Mouse (Mus musculus) erythroblast, embryonic 14.5 days (primary cell): ENCODE data around the gene Brf1.

ENCODE experiments used
- GATA1 ChIP-seq: IDR thresholded peaks from 2 replicates; pipeline ENCODE4 v1.6.1; 2012; ENCODE audit warnings: low read length, inconsistent platforms, mixed read lengths
- TAL1 ChIP-seq: IDR thresholded peaks from 3 replicates; pipeline ENCODE4 v1.6.1; 2012; ENCODE audit warnings: low read length, inconsistent platforms, mixed read lengths

GRCm38 (mm10) chr12:113004993-113005392 is 4.5 kb upstream of the Brf1 start:
- no peak for TF ChIP-seq GATA1
- no peak for TF ChIP-seq TAL1
